Mouse (Mus musculus) limb, embryonic 15.5 days (tissue): Measurements from ENCODE around the gene Gm20388. TPM values are rescaled to one million over a fixed set of nuclear protein-coding genes. Genes with fewer than 3 reads are reported as not detected.
A peak's percentile ranks its signal among the peaks of the same experiment; 100 is the strongest.

Experiments
- ATAC-seq: fragments of 200-750 bp; cut with Nextera tagmentation; 2 replicates; pipeline ENCODE4 v1.8.0; 2017; ENCODE audit warnings: low read depth, moderate TSS enrichment; ENCODE audit not compliant: insufficient number of reproducible peaks, low FRiP score, low TSS enrichment
- H3K27ac ChIP-seq: fragments of 300-500 bp; sonication (generic); 2 replicates; pipeline ENCODE4 v1.5.1; 2015; ENCODE audit warnings: moderate library complexity, mild to moderate bottlenecking, inconsistent platforms
- H3K27me3 ChIP-seq: fragments of 300-500 bp; sonication (generic); 2 replicates; pipeline ENCODE4 v1.6.1; 2015; ENCODE audit warnings: inconsistent platforms
- H3K36me3 ChIP-seq: fragments of 300-500 bp; sonication (generic); 2 replicates; pipeline ENCODE4 v1.6.1; 2015; ENCODE audit warnings: inconsistent platforms
- H3K4me1 ChIP-seq: fragments of 300-500 bp; sonication (generic); 2 replicates; pipeline ENCODE4 v1.6.1; 2015; ENCODE audit warnings: inconsistent platforms
- H3K4me2 ChIP-seq: fragments of 300-500 bp; sonication (generic); 2 replicates; pipeline ENCODE4 v1.6.1; 2015; ENCODE audit warnings: mild to moderate bottlenecking, inconsistent platforms
- H3K4me3 ChIP-seq: fragments of 300-500 bp; sonication (generic); 2 replicates; pipeline ENCODE4 v1.5.1; 2015; ENCODE audit warnings: mild to moderate bottlenecking, inconsistent platforms
- H3K9ac ChIP-seq: fragments of 300-500 bp; sonication (generic); 2 replicates; pipeline ENCODE4 v1.6.1; 2015; ENCODE audit warnings: inconsistent platforms
- H3K9me3 ChIP-seq: fragments of 300-500 bp; sonication (generic); 2 replicates; pipeline ENCODE4 v1.6.1; 2016; ENCODE audit warnings: inconsistent platforms
- WGBS: fragments of 180-500 bp; shearing (Covaris S2); methylation state at CpG from one replicate; pipeline ENCODE4 v1.1.7; 2015; 5-methylcytosine and 5-hydroxymethylcytosine counted together
- polyA plus RNA-seq: library from polyadenylated mRNA; unstranded; fragments of >200 nt; fragmentation: Nextera tagmentation; extraction: Ambion mirVana; gene quantifications from 2 replicates; pipeline ENCODE4 v1.2.1, GENCODE M21; 2015

The Gm20388 gene
- polyA plus RNA-seq, 1 experiment from 2014 or later: 4.9 TPM

DNA sequence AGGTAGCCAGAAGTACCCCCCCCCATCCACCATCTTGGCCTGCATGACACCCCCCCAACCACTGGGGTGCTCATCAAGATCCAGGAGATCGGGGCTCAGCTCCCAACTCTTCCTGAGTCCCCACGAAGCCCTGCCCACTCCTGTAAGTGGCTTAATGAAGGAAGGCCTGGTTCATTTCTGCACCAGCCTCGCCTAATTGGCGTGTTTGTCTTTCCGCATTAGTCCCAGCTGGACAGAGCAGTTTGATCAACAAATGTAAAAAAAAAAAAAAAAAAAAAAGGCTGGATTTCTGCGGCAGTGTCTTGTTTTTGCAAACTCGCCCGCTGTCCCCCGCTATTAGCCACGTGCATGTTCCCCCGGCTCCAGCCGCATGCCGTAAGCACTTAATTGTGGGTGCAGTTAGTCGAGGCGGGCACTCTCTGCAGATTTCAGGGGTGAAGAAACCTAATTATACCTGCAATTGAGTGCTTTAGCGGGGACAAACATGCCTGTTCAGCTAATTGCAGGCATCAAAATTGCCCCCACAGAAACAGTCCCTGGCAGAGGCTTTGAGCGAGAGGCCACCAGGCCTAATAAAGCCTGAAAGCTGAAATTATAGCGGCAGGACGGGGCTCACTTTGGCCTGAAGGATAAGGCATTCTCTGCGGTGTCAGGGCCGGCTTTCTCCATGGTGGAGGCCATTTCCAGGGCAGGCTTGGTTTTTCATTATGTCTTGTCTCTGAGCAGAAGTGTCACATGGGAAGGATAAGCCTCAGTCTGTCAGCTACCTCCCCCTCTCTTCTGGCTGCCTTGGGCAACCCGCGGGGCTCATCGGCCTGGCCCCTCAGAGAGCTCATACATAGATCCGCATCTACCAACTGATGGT is 566.3 kb downstream of the Gm20388 start:
- ATAC-seq: no peak
- Histone ChIP-seq H3K4me2 (no peak overlapping the region), H3K27ac (no peak overlapping the region), H3K4me3 (no peak overlapping the region), H3K36me3 (no peaks in the 10 kb centered on the region), H3K27me3 (peaks cover 6% of the 10 kb centered on the region; the same call in 1 of the 2 replicates), H3K9me3 (no peaks in the 10 kb centered on the region), H3K9ac (no peak overlapping the region), H3K4me1 (peaks cover 36% of the 10 kb centered on the region)
- WGBS: 41% methylated on average over 25 of the region's 25 CpGs

DNA sequence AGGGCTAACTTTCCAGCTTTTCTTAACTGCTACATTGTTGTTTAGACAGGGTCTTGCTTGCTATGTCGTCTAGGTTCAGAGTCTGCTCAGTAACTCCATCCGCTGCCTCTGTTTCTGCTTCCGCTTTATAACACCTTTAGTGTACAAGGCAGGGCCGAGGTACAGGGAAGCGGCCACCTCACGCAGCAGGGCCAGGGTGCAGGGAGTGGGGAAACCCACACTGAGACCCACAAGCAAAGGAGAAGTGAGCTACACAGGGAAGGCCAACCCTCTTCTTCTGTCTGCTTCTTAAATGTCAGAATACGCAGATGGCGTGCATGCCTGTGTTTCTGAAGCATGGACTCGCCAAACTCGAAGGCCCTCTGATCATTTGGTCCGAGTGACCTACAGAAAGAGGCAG is 568.1 kb downstream of the Gm20388 start:
- Histone ChIP-seq H3K4me2 (no peak overlapping the region), H3K27me3 (peaks cover 6% of the 10 kb centered on the region; the same call in 1 of the 2 replicates), H3K4me3 (no peak overlapping the region), H3K9me3 (no peaks in the 10 kb centered on the region), H3K4me1 (peaks cover 27% of the 10 kb centered on the region), H3K36me3 (no peaks in the 10 kb centered on the region), H3K9ac (no peak overlapping the region), H3K27ac (no peak overlapping the region)
- no peak for ATAC-seq
- 86% methylated on average over 11 of the region's 11 CpGs for WGBS

DNA sequence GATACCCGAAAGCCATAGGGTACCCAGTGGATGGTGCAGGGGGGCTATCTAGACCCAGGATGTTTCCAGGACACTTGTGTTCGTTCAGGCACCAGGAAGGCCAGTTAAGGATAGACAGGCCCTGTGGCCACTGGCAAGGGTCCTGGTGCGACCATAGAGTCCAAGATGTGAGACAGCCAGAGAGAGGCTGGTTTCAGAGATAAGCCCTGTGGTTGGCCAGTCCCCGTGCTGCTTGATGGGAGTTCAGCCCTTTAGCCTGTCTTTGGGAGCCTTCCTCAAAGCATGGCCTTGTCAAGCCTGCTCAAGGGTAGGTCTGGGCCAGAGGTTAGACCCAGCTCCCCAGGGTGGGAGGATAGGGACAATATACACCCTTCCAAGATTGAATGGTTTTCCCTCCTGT is 569.0 kb downstream of the Gm20388 start:
- H3K4me1 ChIP-seq: peaks cover 36% of the 10 kb centered on the region
- H3K9me3 ChIP-seq: no peaks in the 10 kb centered on the region
- no peak for ATAC-seq
- H3K27ac ChIP-seq: no peak overlapping the region
- 89% methylated on average over 4 of the region's 4 CpGs for WGBS
- H3K4me2 ChIP-seq: no peak overlapping the region
- H3K9ac ChIP-seq: no peak overlapping the region
- H3K4me3 ChIP-seq: no peak overlapping the region
- H3K27me3 ChIP-seq: peaks cover 15% of the 10 kb centered on the region
- H3K36me3 ChIP-seq: no peaks in the 10 kb centered on the region

DNA sequence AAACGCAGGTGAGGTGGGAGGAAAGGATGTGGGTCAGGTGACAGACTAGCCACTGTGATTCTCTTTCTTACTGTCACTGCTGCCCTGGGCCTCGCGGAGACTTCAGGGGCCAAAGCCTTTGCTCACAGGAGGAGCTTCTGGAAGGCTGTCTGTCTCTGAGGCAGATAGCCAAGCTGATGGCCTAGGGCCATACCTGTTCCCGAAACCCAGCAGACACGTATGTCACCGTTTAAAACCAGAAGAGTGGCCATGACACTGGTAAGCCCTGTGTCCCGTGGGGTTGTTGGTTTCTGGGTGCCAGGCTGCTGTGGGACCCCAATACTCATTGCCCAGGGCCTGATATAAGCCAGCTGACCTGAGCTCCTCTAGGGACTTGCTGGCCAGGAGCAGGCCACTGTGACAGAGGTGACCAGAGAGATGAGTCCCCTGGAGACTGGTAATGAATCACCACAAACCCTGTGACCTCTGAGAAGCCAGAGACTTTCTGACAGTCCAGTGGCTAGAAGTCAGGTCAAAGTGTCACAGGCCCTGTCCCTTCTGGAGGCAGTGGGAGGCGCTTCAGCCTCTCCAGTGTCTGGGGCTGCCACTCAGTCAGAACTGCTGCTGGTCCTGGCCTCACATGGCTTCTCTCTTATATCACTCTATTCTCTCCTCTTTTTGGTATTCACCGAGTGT is 571.5 kb downstream of the Gm20388 start:
- H3K4me2 ChIP-seq: no peak overlapping the region
- 69% methylated on average over 9 of the region's 9 CpGs for WGBS
- peaks cover 45% of the 10 kb centered on the region for H3K4me1 ChIP-seq
- H3K27me3 ChIP-seq: peaks cover 28% of the 10 kb centered on the region
- H3K36me3 ChIP-seq: no peaks in the 10 kb centered on the region
- H3K9me3 ChIP-seq: no peaks in the 10 kb centered on the region
- no peak overlapping the region for H3K9ac ChIP-seq
- no peak overlapping the region for H3K4me3 ChIP-seq
- ATAC-seq: no peak
- H3K27ac ChIP-seq: no peak overlapping the region

DNA sequence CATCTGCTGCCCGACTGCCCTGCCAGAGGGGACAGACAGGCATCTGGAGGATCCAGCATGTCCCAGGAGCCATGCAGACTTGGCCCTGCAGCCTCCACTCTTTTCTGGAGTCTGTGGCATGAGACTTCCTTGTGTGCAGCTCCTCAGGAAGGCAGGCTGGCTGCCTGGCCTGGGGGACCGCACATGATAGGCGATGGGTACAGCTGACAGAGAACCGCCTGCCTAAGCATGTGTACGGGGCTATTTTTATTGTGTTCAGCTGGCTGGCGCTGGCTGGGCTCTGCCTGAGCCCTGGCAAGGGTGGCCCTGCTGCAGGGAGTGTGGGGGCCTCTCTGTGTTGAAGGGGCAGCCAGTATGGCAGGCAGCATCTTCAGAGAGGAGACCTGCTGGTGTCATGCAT is 573.8 kb downstream of the Gm20388 start:
- Histone ChIP-seq H3K4me3 (no peak overlapping the region), H3K4me2 (no peak overlapping the region), H3K36me3 (no peaks in the 10 kb centered on the region), H3K4me1 (peaks cover 64% of the 10 kb centered on the region), H3K9ac (no peak overlapping the region), H3K27me3 (peaks cover 40% of the 10 kb centered on the region), H3K27ac (0 out of 2 replicates have a peak overlapping the region, but pooled peaks have one; percentile 22), H3K9me3 (no peaks in the 10 kb centered on the region)
- ATAC-seq: no peak
- WGBS: 32% methylated on average over 6 of the region's 6 CpGs

DNA sequence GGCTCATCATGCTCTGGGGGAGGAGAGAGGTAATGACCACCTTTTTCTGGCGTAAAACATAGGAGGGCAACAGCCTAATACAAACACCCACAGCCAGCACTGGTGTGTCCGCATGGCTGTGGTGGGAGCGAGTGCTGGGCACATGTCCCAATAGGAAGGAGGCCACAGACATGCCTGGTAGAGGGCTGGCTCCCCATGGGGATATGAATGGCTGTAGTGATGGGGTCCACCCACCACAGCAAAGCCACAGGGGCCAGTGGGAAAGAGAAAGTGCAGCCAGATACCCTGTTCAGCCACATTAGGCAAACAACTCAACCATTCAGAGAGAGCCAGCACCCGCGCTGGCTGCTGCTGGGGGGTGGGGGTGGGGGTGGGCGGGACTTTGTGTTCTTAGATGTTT is 574.5 kb downstream of the Gm20388 start:
- Histone ChIP-seq H3K27ac (no peak overlapping the region; the same call in 1 of the 2 replicates), H3K36me3 (no peaks in the 10 kb centered on the region), H3K4me2 (no peak overlapping the region), H3K27me3 (peaks cover 46% of the 10 kb centered on the region), H3K9ac (no peak overlapping the region), H3K4me1 (peaks cover 71% of the 10 kb centered on the region), H3K4me3 (no peak overlapping the region), H3K9me3 (no peaks in the 10 kb centered on the region)
- 0 out of 2 replicates have a peak, but pooled peaks have one; percentile 28 for ATAC-seq
- WGBS: 29% methylated on average over 6 of the region's 6 CpGs

- Histone ChIP-seq H3K9ac (no peak overlapping the region), H3K27ac (no peak overlapping the region), H3K4me1 (peaks cover 78% of the 10 kb centered on the region), H3K27me3 (peaks cover 53% of the 10 kb centered on the region), H3K4me2 (peak overlapping the region; percentile 99; the same call in 1 of the 2 replicates), H3K4me3 (peak overlapping the region; percentile 64; the same call in 1 of the 2 replicates), H3K9me3 (no peaks in the 10 kb centered on the region), H3K36me3 (no peaks in the 10 kb centered on the region)
- WGBS: 28% methylated on average over 21 of the region's 21 CpGs
- ATAC-seq: no peak
Observed at GRCm38 (mm10) chr8:120485551-120486476, 575.2 kb downstream of the Gm20388 start.

- peaks cover 81% of the 10 kb centered on the region for H3K4me1 ChIP-seq
Observed at GRCm38 (mm10) chr8:120486477-120487376, 576.1 kb downstream of the Gm20388 start.

GRCm38 (mm10) chr8:120487377-120487728 is 576.7 kb downstream of the Gm20388 start:
- under 1% methylated on average over 34 of the region's 34 CpGs for WGBS
- Histone ChIP-seq H3K36me3 (no peaks in the 10 kb centered on the region), H3K4me2 (peak overlapping the region; percentile 99), H3K27ac (peak overlapping the region; percentile 81), H3K4me3 (peak overlapping the region; percentile 64), H3K4me1 (peaks cover 87% of the 10 kb centered on the region), H3K9ac (peak overlapping the region; percentile 39), H3K27me3 (peaks cover 62% of the 10 kb centered on the region), H3K9me3 (no peaks in the 10 kb centered on the region)
- no peak for ATAC-seq

More at GRCm38 (mm10) chr8:120486477-120487376, 576.1 kb downstream of the Gm20388 start:
- Histone ChIP-seq H3K27me3 (peaks cover 62% of the 10 kb centered on the region), H3K9me3 (no peaks in the 10 kb centered on the region), H3K36me3 (no peaks in the 10 kb centered on the region), H3K4me3 (peak overlapping the region; percentile 64), H3K4me2 (peak overlapping the region; percentile 99), H3K27ac (peak overlapping the region; percentile 81), H3K9ac (peak overlapping the region; percentile 39)
- WGBS: 8% methylated on average over 50 of the region's 50 CpGs
- ATAC-seq: no peak

GRCm38 (mm10) chr8:120487729-120488510 is 577.3 kb downstream of the Gm20388 start:
- H3K9ac ChIP-seq: peak overlapping the region; percentile 39

More at GRCm38 (mm10) chr8:120487729-120488510, 577.3 kb downstream of the Gm20388 start:
- Histone ChIP-seq H3K36me3 (no peaks in the 10 kb centered on the region), H3K9me3 (no peaks in the 10 kb centered on the region), H3K4me1 (peaks cover 92% of the 10 kb centered on the region), H3K4me3 (peak overlapping the region; percentile 64), H3K27me3 (peaks cover 62% of the 10 kb centered on the region), H3K27ac (peak overlapping the region; percentile 81), H3K4me2 (peak overlapping the region; percentile 99)
- ATAC-seq: no peak
- WGBS: 1% methylated on average over 50 of the region's 55 CpGs
